Mouse (Mus musculus) adrenal gland, postnatal 4 days (tissue): ENCODE results near the gene Clasp1. TPM values are rescaled to one million over a fixed set of nuclear protein-coding genes. Genes with fewer than 3 reads are reported as not detected.

Experiments used
- DNase-seq, 2 experiments: peaks; one replicate each; pipeline ENCODE4 v3.0.0; 2021 to 2022; ENCODE audit warnings: low spot score in 2 of 2, mixed read lengths in 2 of 2
- total RNA-seq, 2 experiments: library from RNA; stranded (reverse); gene quantifications; 2 replicates each; pipeline ENCODE4 v1.2.3; 2021

Gene Clasp1
- total RNA-seq, 2 experiments from 2014 or later: 61.6 to 74.2 TPM

DNA sequence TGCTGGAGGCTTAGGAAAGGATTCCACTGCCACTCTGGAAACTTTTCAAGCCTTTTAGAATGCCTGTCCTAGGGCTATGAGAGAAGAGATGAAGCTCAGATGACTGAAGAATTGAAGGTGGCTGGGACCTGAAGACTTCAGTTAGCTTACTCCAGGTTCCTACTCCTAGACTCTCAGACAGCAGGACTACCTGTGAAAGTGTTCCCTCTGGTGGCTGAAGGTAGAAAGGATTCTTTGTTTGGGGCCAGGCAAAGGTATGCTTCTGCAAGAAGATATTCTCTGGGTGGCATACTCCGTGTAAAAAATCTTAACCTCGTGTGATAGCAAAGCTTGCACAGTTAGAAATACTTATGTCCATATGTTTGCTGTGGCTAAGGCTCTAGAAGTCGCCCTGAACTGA, 104.0 kb downstream of the Clasp1 start:
- DNase-seq: no peak

DNA sequence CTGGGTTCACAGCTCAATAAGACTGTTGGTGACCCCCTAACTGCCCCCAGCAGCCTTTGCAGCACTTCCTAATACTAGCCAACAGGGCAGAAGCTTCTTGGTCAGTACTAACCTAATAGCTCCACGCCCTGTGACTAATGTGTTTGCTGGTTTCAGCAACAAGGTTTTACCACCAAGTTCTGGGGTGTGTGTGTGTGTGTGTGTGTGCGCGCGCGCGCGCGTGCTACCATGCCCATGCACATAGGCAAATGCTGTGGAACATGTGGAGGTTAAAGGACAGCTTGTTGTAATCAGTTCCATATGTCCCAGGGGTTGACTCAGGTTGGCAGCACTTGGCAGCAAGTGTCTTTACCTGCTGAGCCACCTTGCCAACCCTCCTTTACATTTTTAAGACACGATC, 105.7 kb downstream of the Clasp1 start:
- no peak for DNase-seq

DNA sequence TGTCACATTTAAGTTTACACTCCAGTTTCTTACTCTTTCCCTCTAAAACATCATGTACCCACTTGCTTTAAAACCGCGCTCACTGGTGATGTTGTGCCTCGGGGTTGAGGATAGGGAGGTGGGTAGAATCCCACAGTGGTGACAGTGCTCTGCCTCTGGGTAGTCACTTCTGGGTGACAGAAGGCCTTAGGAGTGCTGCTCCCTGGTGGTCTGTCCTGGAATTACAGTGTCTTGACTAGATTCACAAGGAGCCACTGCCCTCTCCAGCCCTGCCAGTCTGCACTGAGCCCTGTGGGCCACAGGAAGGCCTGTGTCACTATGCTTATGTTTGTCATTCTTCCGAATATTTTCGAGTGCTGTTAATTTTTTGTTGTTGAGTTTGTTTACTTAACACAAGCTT, 109.5 kb downstream of the Clasp1 start:
- peak; percentile 41 to 44 for DNase-seq

DNA sequence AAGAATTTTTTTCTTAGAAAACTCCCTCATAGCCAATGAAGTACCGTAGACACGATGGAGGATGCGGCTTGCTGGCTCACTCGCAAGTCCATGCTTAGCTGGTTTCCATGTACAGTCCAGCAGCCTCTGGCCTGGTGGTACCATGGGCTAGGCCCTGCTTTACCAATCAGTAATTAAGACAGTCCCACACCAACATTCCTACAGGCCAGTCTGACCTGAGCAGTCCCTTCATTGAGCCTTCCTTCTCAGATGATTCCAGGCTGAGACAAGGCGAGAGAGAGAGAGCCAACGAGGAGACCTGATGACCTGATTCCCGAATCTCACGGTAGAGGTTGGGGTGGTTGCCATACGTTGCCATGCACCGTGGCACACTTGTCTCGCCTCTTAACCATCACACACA, 111.7 kb downstream of the Clasp1 start:
- DNase-seq: no peak

DNA sequence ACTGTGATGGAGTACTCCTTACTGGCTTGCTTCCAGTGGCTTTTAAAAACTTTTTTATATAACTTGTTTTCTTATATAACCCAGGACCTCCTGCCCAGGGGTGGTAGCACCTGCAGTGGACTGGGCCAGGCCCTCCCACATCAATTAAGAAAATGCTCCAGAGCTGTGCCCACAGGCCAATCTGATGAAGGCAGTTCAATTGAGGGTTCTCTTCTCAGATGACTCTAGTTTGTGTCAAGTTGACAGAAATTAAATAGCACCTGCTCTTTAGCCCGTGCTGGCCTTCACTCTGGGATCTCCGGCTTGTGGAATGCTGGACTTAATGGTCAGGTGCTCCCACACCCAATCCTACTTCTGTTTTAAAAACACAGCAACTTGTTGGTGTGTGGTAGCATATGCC, 112.8 kb downstream of the Clasp1 start:
- no peak for DNase-seq

DNA sequence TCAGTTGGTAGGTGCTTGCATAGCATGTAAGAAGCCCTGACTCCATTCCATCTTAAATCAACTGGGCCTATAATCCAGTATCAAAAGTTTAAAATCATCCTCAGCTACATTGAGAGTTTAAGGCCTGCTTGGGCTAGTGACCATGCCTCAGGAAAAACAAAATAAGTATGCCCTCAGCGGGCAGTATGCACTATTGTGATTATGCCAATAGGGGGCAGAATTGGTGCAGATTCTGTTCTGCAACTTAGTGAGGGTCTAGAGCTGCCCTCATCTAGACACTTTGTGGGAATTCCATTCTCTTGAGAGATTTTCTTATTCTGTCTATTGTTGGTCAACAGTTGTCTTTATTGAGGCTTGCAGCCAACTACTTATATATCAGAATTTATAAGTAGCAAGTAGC, 116.9 kb downstream of the Clasp1 start:
- no peak for DNase-seq

DNA sequence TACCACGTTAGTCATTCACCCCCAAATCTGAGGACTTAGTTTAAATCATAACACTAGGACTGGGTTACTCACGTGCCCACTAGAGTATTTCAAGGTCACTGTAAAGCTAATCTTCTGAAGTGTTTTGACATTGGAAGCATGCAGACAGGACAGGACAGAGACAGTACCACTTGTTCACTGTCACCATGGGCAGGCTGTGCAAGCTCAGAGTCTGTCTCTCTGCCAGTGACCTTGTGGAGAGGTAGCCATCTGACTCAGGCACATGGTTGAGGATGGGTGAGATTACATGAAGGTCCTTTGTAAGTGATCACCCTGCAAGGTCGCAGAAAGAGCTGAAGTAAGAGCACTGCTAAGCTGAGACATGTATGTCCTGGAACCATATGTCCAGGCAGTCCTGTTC, 122.1 kb downstream of the Clasp1 start:
- peak in 1 of 2 experiments; percentile 10 for DNase-seq

DNA sequence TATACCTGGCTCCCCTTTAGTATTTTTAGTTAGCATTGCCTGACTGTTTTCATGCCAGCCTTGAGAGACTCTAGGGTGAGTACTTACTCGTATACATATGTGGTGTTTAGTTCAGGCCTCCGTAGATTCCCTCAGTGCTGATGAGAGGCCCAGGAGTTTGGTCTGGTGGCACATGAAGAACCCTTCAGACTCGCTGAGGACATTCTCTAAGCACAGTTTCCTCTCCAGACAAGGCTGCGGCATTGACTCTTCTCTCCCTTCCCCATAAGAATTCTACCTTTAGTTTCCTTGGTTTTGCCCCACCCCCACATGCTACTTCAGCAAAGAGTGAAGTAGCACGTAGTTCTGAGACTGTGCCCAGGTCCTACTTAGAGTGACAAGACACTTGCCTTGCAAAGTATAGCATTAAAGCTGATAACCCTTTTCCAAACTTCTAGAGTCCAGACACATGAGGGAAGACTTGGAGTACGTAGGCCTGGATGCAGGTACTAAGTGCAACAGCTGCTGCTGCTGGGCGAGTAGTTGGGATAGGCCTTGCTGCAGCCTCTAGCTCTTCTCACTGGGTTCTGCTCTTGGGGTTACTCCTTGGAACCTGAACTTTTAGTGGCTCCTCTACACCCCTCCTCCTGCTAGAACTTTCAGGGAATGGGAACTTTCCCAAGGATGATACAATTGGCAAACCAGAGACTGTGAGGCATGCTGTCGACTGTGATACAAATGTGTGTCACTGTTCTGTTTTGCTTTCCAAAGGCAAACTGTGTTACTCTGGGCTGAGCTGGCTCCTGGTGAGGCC, 123.1 kb downstream of the Clasp1 start:
- DNase-seq: no peak

DNA sequence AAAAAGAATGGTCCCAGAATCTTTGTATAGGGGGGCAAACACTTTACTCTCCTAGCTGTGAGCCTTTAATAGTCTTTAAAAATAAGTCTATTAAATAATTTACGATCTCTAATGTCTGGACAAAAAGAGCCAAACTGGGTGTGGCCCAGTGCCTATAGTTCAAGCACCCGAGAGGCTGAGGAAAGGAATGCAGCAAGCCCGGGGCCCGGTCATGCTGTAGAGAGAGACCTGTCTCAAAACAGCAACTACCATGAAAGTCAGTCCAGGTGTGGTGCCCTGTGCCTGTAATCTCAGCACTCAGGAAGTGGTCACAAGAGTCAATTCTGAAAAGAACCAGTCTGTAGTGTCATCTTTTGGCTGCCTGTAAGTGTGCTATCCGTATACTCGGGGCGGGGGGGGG, 127.4 kb downstream of the Clasp1 start:
- no peak for DNase-seq

DNA sequence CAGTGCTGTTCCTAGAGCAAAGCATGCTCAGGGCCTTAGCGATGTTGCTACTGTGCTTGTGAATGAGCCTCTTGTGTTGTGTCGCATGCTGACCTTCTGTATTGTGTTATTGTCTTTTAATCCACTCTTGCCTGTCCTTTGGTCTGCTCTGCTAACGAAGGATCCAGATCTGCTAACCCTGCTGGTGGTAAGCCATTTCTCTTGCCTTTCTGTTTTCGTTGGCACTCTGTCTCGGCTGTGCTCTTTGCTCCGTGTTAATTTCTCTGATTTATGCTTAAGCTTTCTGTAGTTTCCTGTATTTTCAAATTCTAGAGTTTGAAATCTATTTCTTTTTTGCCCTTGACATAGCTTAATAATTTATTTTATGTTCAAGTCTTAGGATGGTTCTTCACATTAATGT, 134.3 kb downstream of the Clasp1 start:
- DNase-seq: no peak

DNA sequence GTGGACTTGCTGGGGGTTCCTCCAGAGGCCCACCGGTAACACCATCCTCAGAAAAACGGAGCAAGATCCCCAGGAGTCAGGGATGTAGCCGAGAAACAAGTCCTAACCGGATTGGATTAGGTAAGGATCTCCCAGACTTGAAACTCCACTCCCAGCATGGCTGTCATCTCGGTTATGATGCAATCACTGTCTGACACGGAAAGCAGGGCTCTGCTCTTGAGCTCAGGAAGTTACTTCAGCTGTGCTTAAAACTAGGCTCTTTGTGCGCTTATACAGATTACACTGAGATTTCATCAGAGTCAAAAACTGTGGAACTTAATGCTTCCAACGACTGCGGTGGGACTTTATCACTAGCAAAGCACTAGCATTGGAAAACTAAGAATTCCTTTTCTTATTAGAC, 136.5 kb downstream of the Clasp1 start:
- DNase-seq: no peak

DNA sequence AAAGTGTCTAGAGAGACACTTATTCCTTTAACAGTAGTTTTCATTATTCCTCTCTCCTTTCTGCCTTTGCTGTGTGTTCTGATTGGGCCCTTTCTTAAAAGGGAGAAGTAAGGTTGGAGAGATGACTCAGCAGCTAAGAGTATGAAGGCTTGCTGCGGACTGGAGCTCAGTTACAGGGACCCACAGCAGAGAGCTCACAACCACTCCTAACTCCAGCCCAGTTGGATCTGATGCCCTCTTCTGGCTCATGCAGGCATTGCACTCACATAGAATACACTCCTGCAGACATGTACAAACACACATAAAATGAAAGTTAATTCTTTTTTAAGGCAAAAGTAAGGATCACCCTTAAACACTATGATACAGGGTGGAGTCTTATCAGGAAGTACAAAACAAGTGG, 140.4 kb downstream of the Clasp1 start:
- DNase-seq: no peak

DNA sequence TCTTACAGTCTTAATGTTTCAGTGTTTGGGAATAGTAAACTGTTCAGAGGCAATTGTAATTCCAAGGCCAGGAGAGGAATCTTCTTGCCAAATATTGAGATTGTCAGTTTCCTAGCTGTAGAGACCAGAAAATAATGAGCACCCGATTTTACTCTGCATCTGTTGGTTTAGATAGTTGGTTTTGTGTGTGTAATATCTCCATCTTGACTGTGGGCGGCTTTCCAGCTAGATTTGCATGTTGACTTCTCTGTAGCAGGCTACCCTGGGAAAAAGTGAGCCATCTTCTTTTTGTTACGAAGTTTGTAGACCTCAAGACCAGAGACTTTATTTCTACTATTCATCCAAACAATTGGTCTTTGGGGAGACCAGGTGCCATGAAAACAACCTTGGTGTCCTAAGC, 142.4 kb downstream of the Clasp1 start:
- no peak for DNase-seq

DNA sequence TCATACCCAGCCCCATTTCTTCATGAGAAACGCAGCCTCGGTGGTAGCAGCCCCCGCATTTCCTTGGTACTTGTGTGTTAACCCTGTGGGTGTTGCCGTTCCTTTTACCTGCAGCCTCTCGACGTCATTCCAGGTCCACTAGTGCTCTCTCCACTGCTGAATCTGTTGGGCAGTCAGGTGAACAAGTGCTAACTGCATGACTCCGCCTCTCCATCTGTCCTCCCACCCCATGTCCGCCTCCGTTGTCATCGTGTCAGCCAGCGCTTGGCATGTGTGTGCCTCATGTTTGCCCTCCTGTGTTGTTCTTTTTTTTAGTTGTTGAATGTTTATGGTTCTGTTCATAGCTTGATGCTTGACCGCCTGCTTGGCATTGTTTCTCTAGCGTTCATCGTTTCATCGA, 147.2 kb downstream of the Clasp1 start:
- no peak for DNase-seq

DNA sequence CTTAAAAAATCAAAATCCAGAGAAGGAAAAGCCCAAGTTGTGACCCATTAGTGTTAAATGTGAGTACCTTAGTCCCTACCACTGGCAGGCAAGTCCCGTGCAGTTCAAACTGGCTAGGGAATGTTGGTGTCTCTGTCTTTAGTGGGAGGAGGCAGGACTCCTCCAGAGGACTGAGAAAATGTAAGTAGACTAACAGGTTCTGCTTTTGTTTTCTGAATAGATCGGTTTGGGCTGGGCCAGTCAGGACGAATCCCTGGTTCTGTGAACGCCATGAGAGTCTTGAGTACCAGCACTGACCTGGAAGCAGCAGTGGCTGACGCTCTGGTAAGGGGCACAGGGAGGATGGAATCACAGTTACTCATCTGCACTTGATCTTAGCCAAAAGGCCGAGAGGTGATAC, 150.2 kb downstream of the Clasp1 start:
- no peak for DNase-seq

DNA sequence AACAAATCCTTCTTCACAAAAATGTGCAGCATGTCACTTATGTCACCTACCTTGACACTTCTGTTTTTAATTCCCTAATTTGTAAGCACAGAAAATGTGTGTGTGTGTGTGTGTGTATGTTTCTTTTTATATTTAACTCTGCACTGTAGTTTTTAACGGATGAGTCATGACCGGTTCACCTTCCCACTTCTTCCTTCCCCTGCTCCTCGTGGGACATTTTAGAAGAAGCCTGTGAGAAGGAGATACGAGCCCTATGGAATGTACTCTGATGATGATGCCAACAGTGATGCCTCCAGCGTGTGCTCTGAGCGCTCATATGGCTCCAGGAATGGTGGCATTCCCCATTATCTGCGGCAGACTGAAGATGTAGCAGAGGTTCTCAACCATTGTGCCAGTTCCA, 154.0 kb downstream of the Clasp1 start:
- DNase-seq: no peak

DNA sequence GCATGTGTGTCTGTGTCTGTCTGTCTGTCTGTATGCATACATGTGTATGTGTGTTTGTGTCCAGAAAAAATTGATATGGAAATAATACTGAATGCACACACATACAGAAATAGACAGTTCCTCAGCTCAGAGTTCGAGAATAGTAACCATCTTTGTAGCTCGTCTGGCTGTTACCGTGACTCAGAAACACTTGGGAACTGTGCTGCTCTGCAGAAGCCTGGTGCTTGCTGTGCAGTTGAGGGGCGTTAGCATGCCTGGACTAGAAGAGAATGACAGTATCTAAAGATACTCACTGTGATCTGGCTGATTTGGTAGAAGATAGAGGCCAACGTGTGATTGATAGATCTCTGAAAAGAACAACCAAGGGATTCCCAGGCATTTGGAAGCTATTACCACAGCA, 159.9 kb downstream of the Clasp1 start:
- no peak for DNase-seq

DNA sequence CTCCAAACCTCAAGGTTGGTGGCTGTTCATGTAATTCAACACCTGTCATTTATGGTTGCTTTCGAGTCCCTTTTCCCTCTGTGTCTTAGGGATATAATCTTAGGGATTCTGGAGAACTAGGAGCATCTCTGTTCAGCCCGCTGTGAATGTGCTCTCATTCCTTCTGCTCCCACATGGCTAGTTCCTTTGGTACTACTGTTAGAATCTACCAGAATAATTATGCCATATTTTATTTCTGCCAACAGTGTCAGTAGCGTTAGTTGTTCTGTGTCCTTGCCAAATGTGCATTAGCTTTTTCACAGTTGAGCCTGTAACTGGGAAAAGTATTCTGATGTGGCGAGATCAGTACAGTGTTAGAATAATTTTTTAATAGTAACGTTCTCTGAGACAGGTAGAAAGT, 162.3 kb downstream of the Clasp1 start:
- no peak for DNase-seq

DNA sequence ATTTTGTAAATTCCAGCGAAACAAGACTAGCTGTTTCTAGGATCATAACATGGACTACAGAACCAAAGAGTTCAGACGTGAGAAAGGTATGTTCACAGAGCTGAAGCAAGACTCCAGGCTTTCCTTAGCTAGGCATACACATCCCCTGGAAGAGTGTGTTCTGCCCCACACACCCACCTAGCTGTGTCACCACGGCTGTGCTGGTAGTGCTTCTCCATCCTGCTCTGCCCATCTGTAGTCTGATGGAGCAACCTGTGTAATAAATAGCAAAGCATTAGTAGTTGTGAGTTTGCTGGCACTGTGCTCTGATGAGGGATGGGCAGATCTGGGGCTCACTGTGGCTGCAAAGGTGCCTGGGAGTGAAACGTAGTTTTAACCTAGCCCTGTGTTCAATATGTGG, 163.2 kb downstream of the Clasp1 start:
- no peak for DNase-seq

DNA sequence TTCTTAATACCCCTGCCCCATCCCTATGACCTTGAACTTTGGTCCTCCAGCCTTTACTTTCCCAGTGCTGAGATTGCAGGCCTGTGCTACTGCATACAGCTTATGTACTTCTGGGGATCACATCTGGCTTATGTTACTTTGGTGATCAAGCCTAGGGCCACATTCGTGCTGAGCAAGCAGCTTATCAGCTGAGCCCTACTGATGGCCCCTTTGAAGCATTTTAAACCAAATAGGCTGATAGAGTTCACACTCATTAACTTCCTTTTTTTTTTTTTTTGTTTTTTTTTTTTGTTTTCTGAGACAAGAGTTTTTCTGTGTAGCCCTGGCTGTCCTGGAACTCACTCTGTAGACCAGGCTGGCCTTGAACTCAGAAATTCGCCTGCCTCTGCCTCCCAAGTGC, 164.2 kb downstream of the Clasp1 start:
- no peak for DNase-seq

DNA sequence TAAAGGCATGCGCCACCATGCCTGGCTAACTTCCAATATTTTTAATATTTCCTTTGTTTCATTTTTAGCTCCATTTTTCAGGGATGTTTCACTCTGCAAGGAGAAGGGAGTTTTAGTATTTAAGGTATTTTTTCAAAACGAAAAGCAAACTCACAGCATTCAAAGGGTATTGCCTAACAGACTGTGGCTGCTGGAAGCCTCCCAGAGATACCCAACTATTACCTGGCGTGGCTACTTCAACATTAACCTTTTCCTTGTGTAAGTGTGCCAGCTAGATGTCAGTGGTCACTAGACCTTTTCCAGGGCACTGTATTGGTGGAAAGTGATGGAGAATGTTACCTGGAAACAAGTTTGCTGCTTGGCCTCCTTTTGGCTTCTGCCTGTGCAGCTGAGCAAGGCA, 164.6 kb downstream of the Clasp1 start:
- DNase-seq: no peak

DNA sequence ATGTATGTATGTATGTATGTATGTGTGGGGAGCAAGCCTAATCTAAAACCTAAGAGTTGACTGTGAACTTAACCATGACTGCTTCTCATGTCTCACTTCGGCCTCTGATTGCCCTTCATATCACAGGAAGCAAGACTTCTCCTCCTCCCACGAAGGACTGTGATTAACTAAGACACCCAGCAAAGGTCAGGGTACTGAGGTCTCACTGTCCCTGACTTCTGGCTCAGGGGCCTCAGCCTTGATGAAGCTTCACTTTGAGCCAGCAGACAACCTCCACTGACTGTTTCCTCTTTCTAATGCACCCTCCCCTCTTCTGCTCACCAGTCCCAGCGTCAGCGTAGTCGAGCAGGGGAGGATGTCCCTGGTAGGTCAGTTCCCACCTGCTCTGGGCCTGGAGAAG, 166.1 kb downstream of the Clasp1 start:
- no peak for DNase-seq

DNA sequence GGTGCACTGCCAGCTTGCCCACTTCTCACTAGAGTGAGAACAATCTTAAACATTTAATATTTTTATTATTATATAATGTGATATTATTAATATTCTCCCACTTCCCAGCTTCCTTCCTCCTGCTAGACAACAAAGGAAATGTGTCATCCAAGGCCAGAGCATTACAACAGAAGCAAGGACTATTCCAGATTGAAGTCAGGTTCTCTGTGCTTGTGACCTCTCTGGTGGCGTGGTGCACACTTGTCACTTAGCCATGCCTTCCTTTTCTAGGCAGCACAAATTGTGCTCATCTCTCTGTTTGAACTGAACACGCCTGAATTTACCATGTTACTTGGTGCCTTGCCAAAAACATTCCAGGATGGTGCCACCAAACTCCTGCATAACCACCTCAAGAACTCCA, 170.9 kb downstream of the Clasp1 start:
- no peak for DNase-seq

DNA sequence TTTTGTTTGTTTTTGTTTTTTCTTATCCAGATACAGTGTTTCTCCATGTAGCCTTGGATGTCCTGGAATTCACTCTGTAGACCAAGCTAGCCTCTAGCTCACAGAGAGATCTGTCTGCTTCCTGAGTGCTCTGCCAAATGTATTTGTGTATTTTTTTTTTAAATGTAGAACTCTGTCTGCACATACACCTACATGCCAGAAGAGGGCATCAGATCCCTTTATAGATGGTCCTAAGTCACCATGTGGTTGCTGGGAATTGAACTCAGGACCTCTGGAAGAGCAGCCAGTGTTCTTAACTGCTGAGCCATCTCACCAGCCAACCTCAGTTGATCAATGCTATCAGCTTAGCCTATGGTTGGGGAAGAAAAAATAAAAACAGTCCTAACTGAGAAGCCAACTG, 175.7 kb downstream of the Clasp1 start:
- no peak for DNase-seq
